Mouse (Mus musculus) bone marrow macrophage, adult 2 months (primary cell): Measurements from ENCODE around the gene A430078G23Rik.

Source experiments
- CTCF ChIP-seq: IDR thresholded peaks from 2 replicates; pipeline ENCODE4 v1.5.1; 2012; ENCODE audit warnings: low read depth, mild to moderate bottlenecking, low read length, moderate library complexity
- POLR2A ChIP-seq: IDR thresholded peaks from 2 replicates; pipeline ENCODE4 v1.6.1; 2012; ENCODE audit warnings: mild to moderate bottlenecking, low read depth, low read length, borderline replicate concordance

DNA sequence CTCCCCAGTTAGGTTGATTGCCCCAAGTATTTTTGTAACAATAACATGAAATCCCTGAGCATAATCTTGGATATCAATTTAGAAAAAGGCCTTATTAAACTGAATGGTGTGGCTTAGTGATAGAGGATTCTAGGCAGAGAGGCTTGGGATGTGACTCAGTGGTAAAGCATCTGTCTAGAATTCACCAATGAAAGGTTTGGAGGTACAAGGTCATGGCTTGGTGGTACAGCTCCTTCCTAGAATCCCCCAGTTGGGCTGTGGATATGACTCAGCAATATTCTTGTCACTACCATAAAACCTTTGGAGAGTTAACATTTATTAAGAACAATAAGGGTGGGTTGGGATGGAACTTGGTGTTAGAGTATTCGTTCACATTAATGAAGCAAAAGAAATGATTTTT is 59.6 kb downstream of the A430078G23Rik start:
- TF ChIP-seq CTCF (no peak), POLR2A (no peak)
